ENCODE assay signal across 9 mouse cellular contexts in the genomic region with DNA sequence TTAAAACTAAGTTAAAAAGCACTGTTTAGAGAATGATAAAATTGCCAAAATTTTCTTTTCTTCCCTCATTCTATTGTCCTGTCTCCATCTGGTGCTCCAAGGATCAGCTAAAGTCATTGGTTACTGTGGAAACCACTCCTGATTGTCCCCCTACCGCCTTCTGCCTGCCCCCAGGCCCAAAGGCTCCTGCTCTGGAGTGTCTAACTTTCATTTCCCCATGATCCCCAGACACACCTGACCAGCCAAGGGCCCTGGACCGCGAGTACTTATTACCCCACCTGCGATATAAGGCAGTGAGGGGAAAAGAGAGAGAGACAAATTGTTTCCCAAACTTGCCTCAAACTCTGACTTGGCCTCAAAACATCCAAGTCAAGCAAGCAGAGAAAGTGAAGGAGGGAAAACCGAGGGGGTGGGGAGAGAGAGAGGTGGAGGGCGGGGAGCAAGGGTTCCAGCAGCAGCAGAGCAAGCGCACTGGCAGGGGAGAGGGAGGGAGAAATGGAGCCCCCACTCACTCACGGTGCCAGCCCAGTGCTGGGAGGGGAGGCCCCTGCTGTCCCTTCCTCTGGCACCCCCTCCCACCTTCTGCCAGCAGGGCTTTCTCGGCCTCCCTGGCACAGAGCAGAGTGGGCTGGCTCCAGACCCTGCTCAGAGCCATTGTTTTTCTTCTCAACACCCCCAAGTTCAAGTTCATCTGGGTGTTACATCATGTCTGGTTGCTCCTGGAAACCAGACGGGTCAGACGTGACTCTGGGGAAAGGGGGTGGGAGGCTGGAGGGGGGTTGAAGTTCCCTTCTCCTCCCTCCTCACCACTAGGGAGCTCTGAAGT. TPM values are rescaled to one million over a fixed set of nuclear protein-coding genes. Genes with fewer than 3 reads are reported as not detected.
A peak's percentile ranks its signal among the peaks of the same experiment; 100 is the strongest.
DNase-seq lines count a peak whose midpoint lies in the region; ATAC-seq lines count a peak whose summit lies in the region.
"Had no signal": no experiment of that assay in that cellular context is flagged by ENCODE, and none has a peak within 500 bp of the region (broad histone marks: within the 10 kb centered on the region; RNA-seq: fewer than 3 reads in every experiment).

No protein-coding gene starts in this region.

- 12% methylated on average over 11 of the region's 11 CpGs for WGBS in limb, embryonic 11.5 days

- H3K4me2 ChIP-seq in limb, embryonic 11.5 days (ENCODE audit: low read depth, severe bottlenecking): peak overlapping the region; percentile 10; the same call in 1 of the 2 replicates

- no peak overlapping the region for H3K4me3 ChIP-seq in limb, embryonic 11.5 days (ENCODE audit: low read depth, low read length)

- peak; percentile 73 for DNase-seq in layer of hippocampus, adult 9-11 months
- DNase-seq in layer of hippocampus, adult 18-20 months (ENCODE audit: low spot score in 2 of 2): no peak
- peak; percentile 74 for DNase-seq in embryo, embryonic 10.5 days (ENCODE audit: low spot score)
- DNase-seq in heart, adult 9 months (ENCODE audit: low spot score in 2 of 2): peak; percentile 69 to 76
- DNase-seq in limb, embryonic 11.5 days (ENCODE audit: low spot score): peak; percentile 80
- DNase-seq in neural tube, embryonic 10.5 days (ENCODE audit: extremely low spot score, low spot score): peak; percentile 52
- no peak for DNase-seq in thymus, postnatal 14 days
- DNase-seq in spleen, postnatal 14 days (ENCODE audit: low spot score in 2 of 2): no peak

- peak; percentile 79 for ATAC-seq in limb, embryonic 11.5 days (ENCODE audit: insufficient number of reproducible peaks, low FRiP score, low TSS enrichment, low read depth)

- H3K9ac ChIP-seq in limb, embryonic 11.5 days (ENCODE audit: low read length): peak overlapping the region; percentile 60

- peaks cover 74% of the 10 kb centered on the region for H3K4me1 ChIP-seq in limb, embryonic 11.5 days (ENCODE audit: control insufficient read depth, insufficient read depth, low read length)

- H3K27ac ChIP-seq in limb, embryonic 11.5 days (replicated peaks; ENCODE audit: low read depth, low read length): peak overlapping the region; percentile 86

- peaks cover 24% of the 10 kb centered on the region for H3K27me3 ChIP-seq in limb, embryonic 11.5 days (ENCODE audit: control insufficient read depth, insufficient read depth, low read length)

- no peaks in the 10 kb centered on the region for H3K36me3 ChIP-seq in limb, embryonic 11.5 days (ENCODE audit: control insufficient read depth, insufficient read depth, low read length)

- H3K9me3 ChIP-seq in limb, embryonic 11.5 days (ENCODE audit: control insufficient read depth, low read length): no peaks in the 10 kb centered on the region

RNA-seq across cellular contexts. Expression of a gene that starts 10.7 kb away (rescaled TPM):
- not detected for total RNA-seq in layer of hippocampus, adult 18-20 months (2021)
- 7.7 and 8.6 TPM in 2 replicates for polyA plus RNA-seq in limb, embryonic 11.5 days (2014; fragmentation: Nextera tagmentation; extraction: Ambion mirVana)
- total RNA-seq: layer of hippocampus, adult 8-10 months had no signal

RNA-seq across cellular contexts. Expression of a gene that starts 10.9 kb away (rescaled TPM):
- total RNA-seq in layer of hippocampus, adult 18-20 months (2021): 1 to 10 TPM; 2.0 to 2.2 TPM
- 3.9 and 4.8 TPM in 2 replicates for polyA plus RNA-seq in limb, embryonic 11.5 days (2014; fragmentation: Nextera tagmentation; extraction: Ambion mirVana)

RNA-seq across cellular contexts. Expression of a gene that starts 24.5 kb away (rescaled TPM):
- total RNA-seq in layer of hippocampus, adult 18-20 months (2021): 10 to 100 TPM; 94.8 to 95.5 TPM
- polyA plus RNA-seq in limb, embryonic 11.5 days (2014; fragmentation: Nextera tagmentation; extraction: Ambion mirVana): 26.4 and 26.7 TPM in 2 replicates

RNA-seq across cellular contexts. Expression of a gene that starts 26.0 kb away (rescaled TPM):
- 100 to 1,000 TPM in 1 of 2 experiments, 10 to 100 TPM in 1; 96.9 to 108 TPM for total RNA-seq in layer of hippocampus, adult 18-20 months (2021)
- polyA plus RNA-seq in limb, embryonic 11.5 days (2014; fragmentation: Nextera tagmentation; extraction: Ambion mirVana): 65.7 and 65.9 TPM in 2 replicates

RNA-seq across cellular contexts. Expression of a gene that starts 49.5 kb away (rescaled TPM):
- 10 to 100 TPM in 1 of 2 experiments, 1 to 10 TPM in 1; 6.2 to 10.0 TPM for total RNA-seq in layer of hippocampus, adult 18-20 months (2021)
- polyA plus RNA-seq in limb, embryonic 11.5 days (2014; fragmentation: Nextera tagmentation; extraction: Ambion mirVana): 149 and 156 TPM in 2 replicates

Comparison
In these comparisons a context has a peak if more than half of its experiments do, and no peak if none do; other contexts are left out.
1. DNase-seq: peak in layer of hippocampus, adult 9-11 months (single experiment), embryo, embryonic 10.5 days (single experiment), heart, adult 9 months (2 of 2), limb, embryonic 11.5 days (single experiment) and neural tube, embryonic 10.5 days (single experiment); none in layer of hippocampus, adult 18-20 months (0 of 2), thymus, postnatal 14 days (single experiment) and spleen, postnatal 14 days (0 of 2).